Comparison of ENCODE assay signal across 8 mouse cellular contexts in the genomic region with DNA sequence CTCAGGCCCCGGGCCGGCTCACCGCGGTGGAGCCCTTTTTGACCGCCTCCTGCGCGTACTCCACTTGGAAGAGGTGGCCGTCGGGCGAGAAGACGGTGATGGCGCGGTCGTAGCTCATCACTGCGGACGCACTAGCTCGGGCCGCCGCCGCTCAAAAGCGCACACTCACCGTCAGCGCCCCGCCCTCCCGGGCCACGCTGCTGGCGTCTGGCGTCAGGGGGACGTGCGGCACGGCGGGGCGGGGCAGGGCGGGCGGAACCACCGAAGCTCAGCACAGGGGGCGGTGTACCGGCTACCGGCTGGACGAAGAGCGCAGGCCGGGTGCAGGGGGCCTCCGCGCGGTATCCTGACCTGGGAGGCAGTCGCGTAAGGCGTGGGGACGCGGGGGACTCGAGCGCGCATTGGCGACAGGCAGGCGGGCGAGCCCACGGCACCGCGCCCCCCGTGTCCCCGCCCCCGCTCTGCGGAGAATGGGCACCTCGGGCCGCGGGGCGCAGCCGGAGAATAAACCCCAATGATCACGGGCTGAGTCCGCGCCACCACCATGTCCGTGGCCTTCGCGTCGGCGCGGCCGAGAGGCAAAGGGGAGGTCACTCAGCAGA. TPM values are rescaled to one million over a fixed set of nuclear protein-coding genes. Genes with fewer than 3 reads are reported as not detected.
DNase-seq lines count a peak whose midpoint lies in the region; ATAC-seq and TF ChIP-seq lines count a peak whose summit lies in the region.

Gene Psma7 (minus strand): TSS at position 178 of the 602 bp plus-strand sequence.
Gene Ss18l1 (plus strand): TSS at position 254 of the 602 bp plus-strand sequence.

- no peaks in the 10 kb centered on the region for H3K27me3 ChIP-seq in embryonic facial prominence, embryonic 12.5 days
- H3K27me3 ChIP-seq in kidney, adult 2 months (replicated peaks; ENCODE audit: control insufficient read depth, insufficient read depth, low read length) = no peaks in the 10 kb centered on the region
- no peaks in the 10 kb centered on the region for H3K27me3 ChIP-seq in limb, embryonic 13.5 days
- no peaks in the 10 kb centered on the region for H3K27me3 ChIP-seq in midbrain, embryonic 15.5 days (replicated peaks)

- no peak for TF ChIP-seq CTCF in kidney, adult 2 months (conservative IDR thresholded peaks at IDR 0.05; ENCODE audit: insufficient read depth, insufficient read length, low read depth, low read length)

- peaks cover 22% of the 10 kb centered on the region for H3K36me3 ChIP-seq in embryonic facial prominence, embryonic 12.5 days
- peaks cover 5% of the 10 kb centered on the region for H3K36me3 ChIP-seq in kidney, adult 2 months (ENCODE audit: control insufficient read depth, insufficient read depth, low read length)
- peaks cover 31% of the 10 kb centered on the region for H3K36me3 ChIP-seq in limb, embryonic 13.5 days
- H3K36me3 ChIP-seq in midbrain, embryonic 15.5 days (replicated peaks) = peaks cover 16% of the 10 kb centered on the region

- peak within 1 kb of the TSS; percentile 90 for H3K4me2 ChIP-seq in embryonic facial prominence, embryonic 12.5 days (replicated peaks)
- H3K4me2 ChIP-seq in limb, embryonic 13.5 days (replicated peaks) = peak within 1 kb of the TSS; percentile 87
- H3K4me2 ChIP-seq in midbrain, embryonic 15.5 days = peak within 1 kb of the TSS; percentile 74

- peaks cover 29% of the 10 kb centered on the region for H3K4me1 ChIP-seq in embryonic facial prominence, embryonic 12.5 days
- H3K4me1 ChIP-seq in kidney, adult 2 months (ENCODE audit: control insufficient read depth, insufficient read depth, low read length) = peaks cover 11% of the 10 kb centered on the region
- H3K4me1 ChIP-seq in limb, embryonic 13.5 days = peaks cover 35% of the 10 kb centered on the region
- peaks cover 50% of the 10 kb centered on the region for H3K4me1 ChIP-seq in midbrain, embryonic 15.5 days

- H3K4me3 ChIP-seq in embryonic facial prominence, embryonic 12.5 days = peak within 1 kb of the TSS; percentile 100
- peak within 1 kb of the TSS; percentile 99 for H3K4me3 ChIP-seq in kidney, adult 2 months (ENCODE audit: insufficient read depth, low read depth, low read length)
- H3K4me3 ChIP-seq in limb, embryonic 13.5 days = peak within 1 kb of the TSS; percentile 97
- peak within 1 kb of the TSS; percentile 95 for H3K4me3 ChIP-seq in midbrain, embryonic 15.5 days

- peak; percentile 91 for ATAC-seq in embryonic facial prominence, embryonic 12.5 days (ENCODE audit: insufficient number of reproducible peaks, insufficient read depth, low FRiP score, low TSS enrichment)
- peak; percentile 95 for ATAC-seq in limb, embryonic 13.5 days (ENCODE audit: low FRiP score, low read depth)
- peak; percentile 95 for ATAC-seq in midbrain, embryonic 15.5 days (replicated peaks)

- peak within 1 kb of the TSS; percentile 88 for H3K9ac ChIP-seq in embryonic facial prominence, embryonic 12.5 days
- H3K9ac ChIP-seq in limb, embryonic 13.5 days = peak within 1 kb of the TSS; percentile 95
- H3K9ac ChIP-seq in midbrain, embryonic 15.5 days = peak within 1 kb of the TSS; percentile 98

- DNase-seq in 3T3-L1 (ENCODE audit: low read depth, low spot score) = peak; percentile 84
- DNase-seq in adrenal gland, postnatal 36 days = peak; percentile 93 to 96
- DNase-seq in heart, adult 18-20 months = peak; percentile 91
- peak; percentile 92 for DNase-seq in kidney, adult 2 months
- peak; percentile 79 to 88 for DNase-seq in spleen, adult 18-20 months

- peak; percentile 77 for TF ChIP-seq POLR2A in kidney, adult 2 months (IDR thresholded peaks at IDR 0.05; ENCODE audit: low read depth, low read length)

- under 1% methylated on average over 67 of the region's 78 CpGs for WGBS in embryonic facial prominence, embryonic 12.5 days
- under 1% methylated on average over 77 of the region's 78 CpGs for WGBS in kidney, adult 2 months
- WGBS in limb, embryonic 13.5 days = under 1% methylated on average over 77 of the region's 78 CpGs
- under 1% methylated on average over 78 of the region's 78 CpGs for WGBS in midbrain, embryonic 15.5 days

- H3K9me3 ChIP-seq in embryonic facial prominence, embryonic 12.5 days = no peaks in the 10 kb centered on the region
- H3K9me3 ChIP-seq in limb, embryonic 13.5 days = no peaks in the 10 kb centered on the region
- no peaks in the 10 kb centered on the region for H3K9me3 ChIP-seq in midbrain, embryonic 15.5 days

- peak within 1 kb of the TSS; percentile 91 for H3K27ac ChIP-seq in embryonic facial prominence, embryonic 12.5 days
- H3K27ac ChIP-seq in kidney, adult 2 months (ENCODE audit: insufficient read depth, low read depth, low read length) = peak within 1 kb of the TSS; percentile 90
- H3K27ac ChIP-seq in limb, embryonic 13.5 days = peak within 1 kb of the TSS; percentile 91
- H3K27ac ChIP-seq in midbrain, embryonic 15.5 days = peak within 1 kb of the TSS; percentile 99

RNA-seq across cellular contexts. Expression of gene Psma7, which starts in this region (rescaled TPM):
- total RNA-seq in adrenal gland, postnatal 36 days (2021) = 100 to 1,000 TPM; 246 to 260 TPM
- 618 and 631 TPM in 2 replicates for polyA plus RNA-seq in embryonic facial prominence, embryonic 12.5 days (2016; fragmentation: Nextera tagmentation; extraction: Ambion mirVana)
- total RNA-seq in heart, adult 18-20 months (2021) = 100 to 1,000 TPM; 151 to 161 TPM
- polyA plus RNA-seq in kidney, adult 2 months (2012; rRNA removed) = 156 and 185 TPM in 2 replicates
- polyA plus RNA-seq in limb, embryonic 13.5 days (2015; fragmentation: Nextera tagmentation; extraction: Ambion mirVana) = 612 and 628 TPM in 2 replicates
- 521 and 530 TPM in 2 replicates for polyA plus RNA-seq in midbrain, embryonic 15.5 days (2015; fragmentation: Nextera tagmentation; extraction: Ambion mirVana)

RNA-seq across cellular contexts. Expression of gene Ss18l1, which starts in this region (rescaled TPM):
- 10 to 100 TPM; 10.1 to 10.3 TPM for total RNA-seq in adrenal gland, postnatal 36 days (2021)
- polyA plus RNA-seq in embryonic facial prominence, embryonic 12.5 days (2016; fragmentation: Nextera tagmentation; extraction: Ambion mirVana) = 10.0 and 10.8 TPM in 2 replicates
- 1 to 10 TPM; 1.9 TPM for total RNA-seq in heart, adult 18-20 months (2021)
- polyA plus RNA-seq in kidney, adult 2 months (2012; rRNA removed) = 6.7 and 7.5 TPM in 2 replicates
- 6.0 and 6.5 TPM in 2 replicates for polyA plus RNA-seq in limb, embryonic 13.5 days (2015; fragmentation: Nextera tagmentation; extraction: Ambion mirVana)
- 70.1 and 73.0 TPM in 2 replicates for polyA plus RNA-seq in midbrain, embryonic 15.5 days (2015; fragmentation: Nextera tagmentation; extraction: Ambion mirVana)

Comparison
In these comparisons a context has a peak if more than half of its experiments do, and no peak if none do; other contexts are left out.
1. Peak in every context shown above with its lines: DNase-seq, ATAC-seq, H3K4me3 ChIP-seq and H3K27ac ChIP-seq.